Mouse (Mus musculus): ENCODE measurements around the gene Zfp119b.
A peak's percentile ranks its signal among the peaks of the same experiment; 100 is the strongest.
"Not testable (repeated sequence)": the region's sequence is repeated elsewhere in the genome, so short reads cannot be mapped to it uniquely, and the experiment has no call there.

Gene Zfp119b

GRCm38 (mm10) chr17:55957726-55958583 is 8.7 kb upstream of the Zfp119b start:
- peak; percentile 44 for DNase-seq (ENCODE audit: low spot score)

GRCm38 (mm10) chr17:55957168-55957567 is 7.9 kb upstream of the Zfp119b start:
- DNase-seq (ENCODE audit: low spot score) = peak; percentile 90

- DNase-seq (ENCODE audit: low spot score) = no peak
Measured at GRCm38 (mm10) chr17:55956591-55956990, 7.3 kb upstream of the Zfp119b start.

- DNase-seq (ENCODE audit: low spot score) = peak; percentile 85
Measured at GRCm38 (mm10) chr17:55956129-55956528, 6.8 kb upstream of the Zfp119b start.

GRCm38 (mm10) chr17:55954229-55954628 is 4.9 kb upstream of the Zfp119b start:
- peak; percentile 40 for DNase-seq (ENCODE audit: low spot score)

- no peak for DNase-seq (ENCODE audit: low spot score)
Measured at GRCm38 (mm10) chr17:55953751-55954150, 4.5 kb upstream of the Zfp119b start.

- DNase-seq (ENCODE audit: low spot score) = no peak
Measured at GRCm38 (mm10) chr17:55952447-55953027, 3.2 kb upstream of the Zfp119b start, which contains the start of gene Ebi3. TSS of gene Ebi3 (plus strand) at chr17:55952640.

- DNase-seq (ENCODE audit: low spot score) = no peak
Measured at GRCm38 (mm10) chr17:55952041-55952440, 2.7 kb upstream of the Zfp119b start.

GRCm38 (mm10) chr17:55950601-55951000 is 1.3 kb upstream of the Zfp119b start:
- DNase-seq (ENCODE audit: low spot score) = no peak

GRCm38 (mm10) chr17:55948647-55949046 is 653 bp downstream of the Zfp119b start:
- no peak for DNase-seq (ENCODE audit: low spot score)

- DNase-seq (ENCODE audit: low spot score) = peak; percentile 39
Measured at GRCm38 (mm10) chr17:55945696-55946095, 3.6 kb downstream of the Zfp119b start.

- DNase-seq (ENCODE audit: low spot score) = peak; percentile 85
Measured at GRCm38 (mm10) chr17:55944866-55945682, 4.2 kb downstream of the Zfp119b start.

GRCm38 (mm10) chr17:55944387-55944865 is 4.9 kb downstream of the Zfp119b start:
- not testable (repeated sequence) for DNase-seq (ENCODE audit: low spot score)

- no peak for DNase-seq (ENCODE audit: low spot score)
Measured at GRCm38 (mm10) chr17:55933191-55933590, 16.1 kb downstream of the Zfp119b start.

- no peak for DNase-seq (ENCODE audit: low spot score)
Measured at GRCm38 (mm10) chr17:55932635-55933034, 16.7 kb downstream of the Zfp119b start.

GRCm38 (mm10) chr17:55931553-55932502 is 17.5 kb downstream of the Zfp119b start:
- DNase-seq (ENCODE audit: low spot score) = peak; percentile 68

GRCm38 (mm10) chr17:55906669-55907068 is 42.6 kb downstream of the Zfp119b start:
- DNase-seq (ENCODE audit: low spot score) = no peak

GRCm38 (mm10) chr17:55904131-55904530 is 45.2 kb downstream of the Zfp119b start:
- no peak for DNase-seq (ENCODE audit: low spot score)

GRCm38 (mm10) chr17:55903687-55904086 is 45.6 kb downstream of the Zfp119b start:
- no peak for DNase-seq (ENCODE audit: low spot score)

- DNase-seq (ENCODE audit: low spot score) = no peak
Measured at GRCm38 (mm10) chr17:55903087-55903486, 46.2 kb downstream of the Zfp119b start.

- DNase-seq (ENCODE audit: low spot score) = not testable (repeated sequence)
Measured at GRCm38 (mm10) chr17:55892406-55892955, 56.8 kb downstream of the Zfp119b start.
